Mouse (Mus musculus): ENCODE results near the gene Sap30l.

The Sap30l gene

DNA sequence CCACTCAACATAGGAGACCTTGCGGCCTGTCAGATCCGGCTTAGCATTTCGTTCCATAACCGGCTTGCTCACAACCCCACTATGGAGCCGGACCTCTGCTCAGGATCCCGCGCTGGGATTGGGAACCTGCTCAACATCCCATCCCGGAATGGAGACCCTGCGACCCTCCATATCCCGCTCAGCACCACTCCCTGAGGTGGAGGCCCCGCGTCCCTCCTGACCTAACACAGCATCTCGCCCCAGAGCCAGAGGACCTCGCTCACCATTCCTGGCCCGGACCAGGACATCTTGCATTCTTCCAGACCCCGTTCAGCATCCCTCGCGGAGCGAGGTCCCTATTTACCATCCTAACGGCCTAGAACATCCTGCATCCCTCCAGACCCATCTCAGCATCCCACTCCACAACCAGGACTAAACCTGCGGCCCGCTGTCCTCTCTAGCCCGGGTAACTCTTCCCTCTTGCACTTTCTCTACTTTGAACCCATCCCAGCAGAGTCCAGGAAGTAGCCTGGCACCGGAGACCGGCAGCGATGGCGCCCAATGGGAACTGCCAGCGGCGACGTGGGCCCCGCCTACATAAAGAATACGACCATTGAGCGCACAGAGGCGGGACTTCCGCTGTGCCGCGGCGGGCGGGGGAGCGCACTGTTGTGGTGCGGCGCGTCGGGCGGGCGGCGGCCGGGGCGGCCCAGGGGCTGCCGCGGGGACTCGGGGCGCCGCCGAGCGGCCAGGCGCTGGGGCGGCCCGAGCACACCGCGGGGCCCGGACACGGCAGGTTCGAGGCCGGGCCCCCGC is at the start of gene Sap30l:
Gene Sap30l, plus strand, starts transcription at position 667 of the 795 bp plus-strand sequence.
- DNase-seq = peak; percentile 99

DNA sequence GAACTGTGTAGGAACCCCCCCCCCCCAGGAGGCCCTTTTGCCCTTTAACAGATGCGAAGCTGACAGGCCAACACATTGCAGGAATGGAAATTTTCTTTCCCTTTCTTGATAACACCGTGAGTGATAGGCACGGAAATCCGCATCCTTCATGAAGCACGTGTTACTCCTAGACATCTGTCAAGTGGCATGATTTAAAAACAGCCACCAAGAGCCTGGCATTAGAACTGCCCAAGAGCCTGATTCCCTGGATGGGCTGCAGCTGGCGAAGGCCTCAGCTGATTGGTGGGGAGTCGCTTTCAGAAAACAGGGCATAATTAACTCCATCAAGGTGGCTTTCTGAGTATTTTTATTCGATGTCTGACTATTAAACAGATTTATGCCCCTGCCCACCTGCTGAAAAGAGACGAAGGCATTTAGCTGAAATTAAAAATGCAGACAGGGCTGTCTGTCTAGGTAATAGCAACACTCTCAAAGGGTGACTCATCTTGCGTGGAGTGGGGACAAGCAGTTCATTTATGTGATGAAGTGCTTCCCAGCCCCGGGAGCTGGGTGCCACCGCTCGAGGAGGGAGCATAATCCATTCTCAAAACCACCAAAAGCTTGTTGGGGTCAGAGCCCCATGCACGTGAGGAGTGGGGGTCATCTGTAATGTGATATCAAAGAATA is 47.8 kb upstream of the Sap30l start:
- DNase-seq = no peak

DNA sequence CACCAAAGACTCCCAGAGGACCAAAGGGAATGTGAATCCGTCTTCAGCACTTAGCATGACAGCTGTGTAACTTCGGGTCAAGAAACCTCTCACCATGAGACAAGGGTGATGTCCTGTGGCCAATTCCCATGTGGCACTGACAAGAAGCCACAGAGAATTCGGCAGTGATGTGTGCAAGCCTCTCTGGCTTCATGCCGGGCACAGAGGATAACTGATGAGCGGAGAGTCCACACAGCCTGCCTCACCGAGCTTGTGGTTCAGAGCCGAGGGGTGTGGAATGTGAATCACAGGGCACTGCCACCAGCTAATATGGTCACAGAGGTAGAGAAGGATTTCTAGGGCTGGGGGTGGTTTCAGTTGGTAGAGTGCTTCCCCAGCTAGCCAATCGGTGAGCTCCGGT is 42.8 kb upstream of the Sap30l start:
- no peak for DNase-seq

DNA sequence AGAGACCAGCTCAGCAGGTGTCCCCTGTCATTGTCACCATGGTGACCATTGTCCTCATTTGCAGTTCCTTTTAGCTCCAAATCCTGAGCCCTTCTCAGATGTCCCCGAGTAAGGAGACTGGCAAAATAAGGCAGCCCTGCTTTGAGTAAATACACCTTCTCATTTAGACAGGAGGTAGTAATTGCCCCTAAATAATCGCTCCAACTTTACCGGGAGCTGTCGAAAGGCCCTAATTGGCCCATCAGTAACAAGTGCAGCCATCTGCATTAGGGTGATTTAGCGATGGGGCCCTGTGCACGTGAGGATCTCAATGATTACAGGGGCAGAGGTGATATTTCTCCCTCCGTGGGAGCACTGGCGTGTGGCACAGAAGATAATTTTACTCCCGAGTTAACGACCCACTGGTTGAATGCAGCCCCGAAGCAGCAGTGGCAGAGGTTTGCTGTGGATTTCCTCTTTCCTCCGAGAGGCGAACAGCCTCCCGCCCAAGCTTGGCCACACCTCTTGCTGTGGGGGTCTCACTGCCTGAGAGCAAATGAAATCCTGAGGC is 40.9 kb upstream of the Sap30l start:
- no peak for DNase-seq

DNA sequence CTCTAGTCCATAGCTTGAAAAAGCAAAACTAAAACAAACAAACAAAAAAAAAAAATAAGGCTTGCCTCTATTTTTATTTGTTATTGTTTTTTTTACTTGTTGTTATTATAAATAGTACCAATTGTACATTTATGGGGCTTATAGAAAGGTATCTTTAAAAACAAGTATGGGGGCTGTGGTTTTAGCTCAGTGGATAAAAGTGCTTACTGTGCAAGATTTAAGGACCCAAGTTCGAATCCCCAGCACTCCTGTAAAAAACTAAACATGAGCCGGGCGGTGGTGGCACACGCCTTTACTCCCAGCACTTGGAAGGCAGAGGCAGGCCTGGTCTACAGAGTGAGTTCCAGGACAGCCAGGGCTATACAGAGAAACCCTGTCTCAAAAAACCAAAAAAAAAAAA is 40.1 kb upstream of the Sap30l start:
- DNase-seq = no peak

DNA sequence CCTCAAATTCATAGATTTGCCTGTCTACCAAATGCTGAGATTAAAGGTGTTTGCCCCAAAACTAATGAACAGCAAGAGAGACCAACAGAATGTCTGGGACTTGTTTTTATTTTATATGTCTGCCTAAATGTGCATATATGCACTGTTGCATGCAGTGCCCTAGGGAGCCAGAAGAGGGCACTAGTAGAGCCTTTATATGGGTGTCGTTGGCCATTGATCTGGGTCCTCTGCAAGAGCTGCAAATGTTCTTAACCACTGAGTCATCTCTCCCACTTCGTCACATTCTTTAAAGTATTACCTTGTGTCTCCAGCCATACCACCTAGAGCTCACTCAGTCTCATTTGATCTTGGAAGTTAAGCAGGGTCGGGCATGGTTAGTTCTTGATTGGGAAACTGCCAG is 37.3 kb upstream of the Sap30l start:
- no peak for DNase-seq

DNA sequence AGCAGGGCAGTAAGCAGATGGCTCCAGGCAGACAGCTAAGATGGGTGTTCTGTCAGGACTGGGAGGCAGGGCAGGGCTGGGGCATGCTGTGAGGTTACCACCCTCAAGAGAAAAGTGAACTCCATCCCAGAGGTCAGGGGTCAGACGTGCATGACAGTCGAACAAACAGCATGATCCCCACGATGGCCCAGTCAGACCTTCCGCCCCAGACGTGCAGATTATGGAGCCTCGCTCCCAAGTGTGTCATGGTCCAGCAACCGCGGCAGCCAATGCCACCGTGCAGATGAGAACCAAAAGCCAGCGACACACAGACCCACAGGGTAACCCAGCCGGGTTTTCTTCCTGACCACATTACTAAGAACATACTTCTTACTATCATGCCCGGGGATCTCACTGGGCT is 34.8 kb upstream of the Sap30l start:
- no peak for DNase-seq

DNA sequence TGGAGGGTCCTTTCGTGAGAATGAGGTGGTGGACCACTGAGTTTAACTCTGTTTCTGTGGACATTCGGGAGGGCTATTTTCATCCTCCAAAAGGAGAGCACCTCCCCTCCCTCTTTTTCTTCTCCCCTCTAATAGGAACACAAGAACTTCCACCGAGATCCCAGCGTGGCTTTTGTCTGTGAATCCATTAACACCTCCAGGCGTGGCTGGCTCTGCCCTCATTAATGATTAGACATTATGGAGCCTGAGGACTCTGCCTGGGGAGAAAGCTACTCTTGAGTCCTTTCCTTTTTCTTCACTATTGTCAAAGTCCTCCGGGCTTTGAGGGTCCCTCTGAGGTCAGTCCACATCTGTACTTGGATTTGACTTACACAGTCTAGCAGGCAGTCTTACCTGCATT is 34.3 kb upstream of the Sap30l start:
- DNase-seq = no peak

DNA sequence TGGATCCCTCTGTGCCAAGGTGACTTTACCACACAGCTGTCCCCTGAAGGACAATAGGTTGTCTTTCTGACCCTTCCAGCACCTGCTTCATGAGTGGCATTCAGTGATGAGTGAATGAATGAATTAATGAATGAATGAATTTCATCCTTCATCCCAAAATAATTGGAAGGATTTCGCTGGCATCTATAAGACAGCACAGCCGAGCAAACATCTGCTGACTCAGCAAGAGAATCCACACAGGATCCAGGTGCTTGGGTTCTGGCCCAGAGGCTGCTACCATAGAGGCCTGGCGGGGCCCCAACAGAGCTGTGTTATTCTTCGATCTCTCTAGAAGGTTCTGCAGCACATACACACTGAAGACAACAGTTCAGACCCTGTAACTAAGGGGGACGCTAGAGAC is 30.7 kb upstream of the Sap30l start:
- DNase-seq = no peak

DNA sequence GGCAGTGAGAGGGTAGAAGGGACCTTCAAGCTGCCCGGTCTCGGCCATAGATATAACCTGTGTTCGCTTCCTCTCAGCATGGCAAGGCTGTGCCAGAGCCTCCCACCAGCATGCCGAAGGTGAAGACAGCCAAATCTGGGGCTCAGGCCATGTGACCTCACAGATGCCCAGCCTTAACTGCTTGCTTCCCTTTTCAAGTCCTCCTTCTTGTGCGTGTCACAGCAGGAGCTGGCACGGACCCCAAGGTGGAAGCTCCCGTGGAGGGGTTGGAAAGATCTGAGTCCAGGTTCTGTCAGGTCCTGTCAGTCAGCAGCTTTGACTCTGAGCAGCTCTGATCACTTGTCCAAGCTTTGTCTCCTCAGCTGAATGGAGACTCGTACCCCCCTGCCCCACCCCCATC is 29.8 kb upstream of the Sap30l start:
- DNase-seq = no peak

DNA sequence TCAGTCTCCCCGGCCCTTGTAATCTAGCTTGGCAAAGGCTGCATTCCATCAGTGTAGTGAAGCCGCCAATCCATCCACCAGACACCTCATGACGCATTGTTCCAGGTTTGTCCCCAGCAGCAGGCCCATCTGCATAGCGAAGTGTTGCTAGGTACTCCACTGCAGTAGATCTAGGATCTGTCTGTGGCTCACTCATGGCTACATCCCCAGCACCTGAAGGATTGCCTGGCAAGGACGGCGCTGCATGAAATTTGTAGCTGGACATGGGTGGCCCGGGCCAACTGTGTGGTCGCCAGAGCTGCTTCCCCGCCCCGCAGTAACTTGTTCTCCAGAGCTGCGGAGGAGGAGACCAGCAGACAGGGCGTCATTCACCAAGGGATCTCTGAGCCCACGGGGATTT is 28.0 kb upstream of the Sap30l start:
- DNase-seq = no peak

DNA sequence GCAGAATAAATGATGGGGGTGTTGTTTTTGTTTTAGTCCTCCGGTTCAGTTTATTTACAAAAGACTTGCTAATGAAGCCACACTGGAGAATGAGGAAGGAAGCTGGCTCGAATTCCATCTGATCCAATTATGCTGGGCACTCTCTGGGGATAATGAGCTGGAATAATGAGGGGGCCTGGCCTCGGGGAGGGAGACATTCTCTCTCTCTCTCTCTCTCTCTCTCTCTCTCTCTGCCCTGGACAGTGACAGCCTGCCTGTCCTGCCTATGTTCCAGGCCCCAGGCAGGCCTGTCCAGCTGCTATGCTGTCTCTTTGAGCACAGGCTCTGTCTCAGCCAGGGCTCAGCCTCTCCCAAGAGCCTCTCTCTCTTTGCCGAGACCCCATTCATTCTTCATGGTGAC is 27.5 kb upstream of the Sap30l start:
- DNase-seq = no peak

DNA sequence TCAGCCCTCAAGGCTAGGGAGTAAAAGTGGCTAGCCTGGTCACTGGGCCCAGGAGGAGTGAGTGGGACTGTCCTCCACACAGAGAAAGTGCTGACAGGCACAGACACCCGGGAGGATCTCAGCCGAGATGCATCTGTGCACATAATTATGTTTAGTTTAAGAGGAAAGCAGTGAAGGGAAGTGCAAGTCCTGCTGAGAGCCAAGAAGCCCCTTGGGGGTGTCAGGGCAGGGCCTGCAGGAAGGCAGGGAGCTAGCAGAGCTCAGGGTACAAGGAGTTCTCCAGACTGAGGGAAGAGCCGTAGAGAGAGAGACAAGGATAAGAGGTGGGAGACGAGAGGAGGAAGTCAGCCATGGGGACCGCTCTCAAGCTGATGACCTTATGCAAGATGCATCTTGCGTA is 25.6 kb upstream of the Sap30l start:
- DNase-seq = no peak

DNA sequence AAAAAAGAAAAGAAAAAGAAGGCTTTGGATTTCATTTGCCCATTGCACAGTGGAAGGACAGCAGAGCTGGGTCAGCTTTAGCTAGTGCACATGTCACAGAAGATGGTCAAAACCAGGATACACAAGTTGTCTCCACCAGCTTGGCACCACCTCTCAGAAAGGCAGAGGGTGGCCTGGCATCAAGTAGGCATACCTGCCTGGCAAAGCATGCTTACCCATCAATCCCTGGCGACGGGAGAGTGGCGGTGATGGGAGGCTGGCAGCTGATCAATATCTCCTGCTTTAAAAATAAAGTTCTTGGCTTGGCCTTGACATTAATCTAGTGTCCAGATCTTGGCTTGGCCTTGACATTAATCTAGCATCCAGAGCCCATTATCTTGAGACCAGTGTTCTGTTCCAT is 24.9 kb upstream of the Sap30l start:
- no peak for DNase-seq

DNA sequence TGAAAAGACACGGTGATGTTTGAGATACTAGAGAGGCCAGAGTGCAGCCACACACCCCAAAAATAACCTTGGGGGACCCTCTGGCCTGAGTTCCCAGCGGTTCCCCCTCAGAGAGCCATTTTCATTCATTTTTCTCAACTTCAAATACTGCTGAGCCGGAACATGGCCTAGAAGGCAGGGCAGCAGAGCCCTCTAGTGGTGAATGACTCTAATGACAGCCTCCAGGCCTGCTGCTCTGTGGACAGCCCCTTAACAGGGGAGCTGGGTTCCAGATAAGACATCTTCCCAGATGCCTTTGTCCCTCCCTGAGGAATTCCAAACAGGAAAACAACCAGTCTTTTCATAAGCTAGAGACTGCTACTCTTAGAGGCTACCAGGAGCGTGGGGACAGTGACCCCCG is 23.1 kb upstream of the Sap30l start:
- peak; percentile 57 for DNase-seq

DNA sequence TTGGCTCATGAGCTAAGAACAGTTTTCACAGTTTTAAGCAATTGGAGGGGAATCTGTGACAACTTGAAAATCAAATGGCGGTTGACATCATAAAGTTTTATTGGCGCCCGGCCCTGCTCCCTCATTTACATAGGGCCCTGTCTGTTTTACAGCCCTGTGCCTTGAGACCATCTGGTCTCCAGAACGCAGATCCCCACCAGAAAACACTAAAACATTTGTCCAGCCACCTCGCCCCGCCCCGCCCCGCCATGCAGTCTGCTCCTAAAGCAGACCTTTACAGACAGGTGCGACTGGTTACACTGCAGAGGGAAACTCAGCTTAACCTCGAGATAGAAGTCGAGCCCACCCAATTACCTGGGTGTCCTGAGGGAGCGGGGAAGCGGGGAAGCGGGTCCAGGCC is 21.6 kb upstream of the Sap30l start:
- DNase-seq = no peak

DNA sequence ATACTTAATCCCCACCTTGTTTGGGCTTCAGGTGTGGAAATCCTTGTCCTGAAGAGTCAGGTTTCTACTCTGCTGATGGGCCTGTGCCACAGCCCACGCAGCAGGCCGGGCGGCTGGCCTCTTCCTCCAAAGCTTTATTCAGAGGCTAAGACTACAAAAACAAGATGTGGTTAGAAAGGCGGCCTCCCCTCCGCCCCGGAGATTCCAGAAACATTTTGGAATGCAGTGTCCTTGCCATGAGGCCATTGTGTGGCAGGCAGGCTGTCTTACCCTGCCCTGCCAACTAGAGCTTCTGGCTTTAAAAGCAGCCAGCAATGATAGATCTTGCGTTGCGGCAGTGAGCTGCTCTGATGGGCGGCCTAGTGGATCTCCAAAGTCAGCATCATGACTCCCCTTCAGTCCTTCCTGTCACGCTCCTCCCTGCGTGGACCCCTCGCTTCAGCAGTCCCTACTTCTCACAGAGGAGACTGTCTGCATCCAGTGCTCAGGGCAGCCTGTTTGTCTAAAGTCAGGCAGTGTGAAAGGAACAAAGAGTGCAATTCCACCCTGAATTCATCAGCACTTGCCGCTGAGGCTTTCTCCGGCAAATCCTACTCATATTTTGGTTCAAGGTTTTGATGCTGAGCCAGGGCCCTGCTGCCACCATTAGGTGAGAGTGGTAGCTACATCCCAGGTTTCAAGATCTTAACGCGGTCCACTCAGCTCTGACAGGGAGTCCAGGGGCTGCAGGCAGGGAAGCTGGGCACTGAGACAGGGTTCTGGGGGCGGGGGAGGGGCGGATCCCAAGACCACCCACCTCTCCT is 14.6 kb upstream of the Sap30l start:
- no peak for DNase-seq

DNA sequence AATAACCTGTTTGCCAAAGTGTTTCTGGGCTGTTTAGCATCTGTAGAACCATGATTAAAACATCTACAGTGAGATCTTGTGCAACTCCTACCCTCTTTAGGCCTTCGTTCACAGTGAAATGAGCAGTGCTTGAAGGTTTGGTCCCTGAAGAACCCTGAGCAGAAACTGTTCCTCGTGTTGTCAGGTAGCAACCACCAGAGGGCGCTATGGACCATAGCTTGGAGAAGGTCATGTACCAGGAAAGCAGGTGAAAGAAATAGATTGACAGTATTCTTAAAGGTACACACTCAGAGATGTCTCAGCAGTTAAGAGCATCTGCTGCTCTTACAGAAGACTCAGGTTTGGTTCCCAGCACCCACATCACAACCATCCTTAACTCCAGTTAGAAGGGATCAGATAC is 13.5 kb upstream of the Sap30l start:
- peak; percentile 75 for DNase-seq

DNA sequence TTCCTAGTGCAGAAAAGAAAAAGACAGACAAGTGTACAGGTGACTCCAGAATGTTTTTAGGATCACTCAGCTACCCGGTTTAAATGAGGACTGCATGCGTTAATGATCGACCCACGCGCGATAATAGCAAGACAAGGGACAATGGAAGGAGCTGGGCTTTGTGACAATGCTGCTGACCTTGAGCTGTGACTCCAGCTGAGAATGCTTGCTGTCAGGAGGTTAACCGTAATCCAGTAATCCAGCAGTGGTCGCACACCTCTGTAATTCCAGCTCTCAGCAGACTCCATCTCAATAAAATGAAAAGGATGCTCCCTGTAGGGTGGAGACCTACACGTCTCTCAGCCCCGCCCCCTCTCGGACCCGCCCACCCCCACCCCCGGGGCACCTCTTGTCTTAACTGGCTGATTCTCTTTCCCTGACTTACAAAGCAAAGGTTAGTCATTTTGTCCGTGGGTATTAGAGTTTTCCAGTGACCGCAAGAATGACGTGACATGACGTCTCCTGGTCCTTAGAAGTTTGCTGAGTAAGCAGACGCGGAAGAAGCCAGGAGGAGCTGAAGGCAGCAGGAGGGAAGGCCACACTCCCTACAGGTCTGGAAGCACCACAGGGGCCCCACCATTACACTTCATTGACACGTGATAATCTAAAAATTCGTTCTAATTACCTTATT is 10.4 kb upstream of the Sap30l start:
- DNase-seq = no peak

DNA sequence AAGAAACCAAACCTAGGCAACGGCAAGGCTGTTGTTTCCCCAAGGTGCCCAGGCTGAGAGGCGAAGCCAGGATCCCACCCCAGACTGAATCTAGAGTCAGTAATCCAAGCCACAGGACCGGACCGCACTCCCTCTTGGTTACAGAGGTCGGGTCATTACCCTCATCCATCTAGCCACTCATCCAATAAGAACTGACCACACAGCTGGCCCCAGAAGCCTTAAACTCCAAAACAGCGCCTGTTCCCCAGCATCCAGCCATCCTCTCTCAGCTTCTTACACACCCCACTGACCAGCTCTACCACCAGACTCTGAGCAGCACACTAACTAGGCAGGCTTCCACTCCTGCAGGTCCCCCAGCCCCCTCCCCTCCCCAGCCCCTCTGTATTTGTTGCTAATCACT is 6.4 kb upstream of the Sap30l start:
- no peak for DNase-seq

DNA sequence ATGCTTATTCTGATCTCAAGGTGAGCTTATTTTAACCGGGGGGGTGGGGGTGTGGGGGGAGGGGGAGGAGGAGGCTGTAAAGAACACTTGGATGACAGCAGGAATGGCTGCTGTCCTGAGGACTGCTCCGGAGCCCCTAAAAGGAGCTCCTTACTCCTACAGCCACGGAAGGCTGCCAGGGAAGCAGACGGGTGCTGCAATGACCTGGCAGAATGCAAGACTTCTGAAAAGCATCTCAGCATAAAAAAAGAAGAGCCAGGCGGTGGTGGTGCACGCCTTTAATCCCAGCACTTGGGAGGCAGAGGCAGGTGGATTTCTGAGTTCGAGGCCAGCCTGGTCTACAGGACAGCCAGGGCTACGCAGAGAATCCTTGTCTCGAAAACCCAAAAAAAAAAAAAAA is 3.6 kb upstream of the Sap30l start:
- no peak for DNase-seq

DNA sequence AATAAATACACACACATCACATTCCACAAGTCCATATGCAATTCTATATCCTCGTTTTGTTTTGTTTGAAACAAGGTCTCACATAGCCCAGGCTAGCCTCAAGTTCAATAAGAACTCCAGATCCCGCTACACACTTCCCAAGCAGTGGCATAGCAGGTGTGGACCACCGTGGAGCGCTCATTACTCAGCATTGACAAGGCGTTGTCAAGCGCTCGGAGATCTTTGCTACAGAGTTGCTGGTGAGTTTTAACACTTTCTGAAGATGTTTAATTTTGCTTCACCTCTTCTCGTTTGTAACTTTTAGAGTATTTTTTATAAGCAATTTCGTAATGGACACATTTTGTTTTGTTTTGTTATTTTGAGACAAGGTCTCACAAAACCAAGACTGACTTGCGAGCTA is 2.0 kb upstream of the Sap30l start:
- no peak for DNase-seq

Data from lung, postnatal 36 days (tissue).